In the genomic region with DNA sequence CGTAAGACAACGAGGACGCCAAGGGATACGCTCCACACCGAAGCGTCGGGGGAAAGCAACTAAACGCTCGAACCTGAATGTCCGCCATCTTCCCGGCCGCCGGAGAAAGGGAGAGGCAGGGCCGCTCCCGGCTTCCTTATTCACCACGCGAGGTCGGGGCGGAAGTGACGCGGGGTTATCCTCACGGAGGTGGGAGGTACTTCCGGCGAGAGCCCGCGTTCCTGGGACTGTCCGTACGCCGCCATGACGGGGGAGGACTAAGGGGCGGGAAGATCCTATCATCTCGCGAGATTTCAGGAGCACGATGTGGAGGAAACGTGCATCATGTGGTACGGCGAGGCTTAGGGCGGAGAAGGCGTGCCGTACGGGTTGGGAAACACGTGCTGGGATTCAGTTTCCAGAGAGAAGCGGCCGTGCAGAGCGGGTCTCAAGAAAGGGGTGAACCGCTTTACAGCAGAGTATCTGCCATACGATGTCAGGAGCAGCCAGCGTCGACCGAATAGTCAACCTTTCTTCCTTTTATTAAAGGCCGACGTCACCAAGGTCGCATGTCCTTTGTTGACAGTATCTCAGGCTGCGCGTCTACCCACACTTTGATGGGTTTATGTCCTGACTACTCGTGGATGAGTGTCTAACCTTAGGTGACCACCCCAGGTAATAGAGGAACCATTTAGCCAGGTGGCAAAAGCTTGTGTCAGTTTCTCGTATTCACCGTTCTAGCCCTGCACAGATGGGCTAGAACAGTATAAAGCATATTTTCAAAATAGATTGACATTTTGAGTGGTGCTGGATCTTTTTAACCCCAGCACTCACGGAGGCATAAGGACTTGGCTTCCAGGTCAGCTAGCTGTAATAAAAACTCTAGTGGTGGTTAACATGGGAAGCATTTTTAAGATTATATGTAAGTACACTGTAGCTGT, we compare ENCODE assay signal across 8 mouse cellular contexts. TPM values are rescaled to one million over a fixed set of nuclear protein-coding genes. Genes with fewer than 3 reads are reported as not detected.
DNase-seq lines count a peak whose midpoint lies in the region; ATAC-seq lines count a peak whose summit lies in the region.

A gene (minus strand): TSS at position 216 of the 920 bp plus-strand sequence.

- H3K9me3 ChIP-seq in hindbrain, embryonic 11.5 days (ENCODE audit: control insufficient read depth, low read length): no peaks in the 10 kb centered on the region

- H3K27ac ChIP-seq in hindbrain, embryonic 11.5 days (ENCODE audit: low read depth, low read length): peak within 1 kb of the TSS; percentile 87

- H3K4me2 ChIP-seq in hindbrain, embryonic 11.5 days (replicated peaks; ENCODE audit: low read depth, low read length): peak within 1 kb of the TSS; percentile 83

- H3K4me3 ChIP-seq in hindbrain, embryonic 11.5 days (ENCODE audit: low read depth, low read length): peak within 1 kb of the TSS; percentile 69

- peak; percentile 82 for ATAC-seq in hindbrain, embryonic 11.5 days (ENCODE audit: low FRiP score)

- H3K36me3 ChIP-seq in hindbrain, embryonic 11.5 days (ENCODE audit: control insufficient read depth, insufficient read depth, low read length): peaks cover 47% of the 10 kb centered on the region

- DNase-seq in Muller cell, postnatal 12 days (ENCODE audit: inconsistent ontology term): peak; percentile 99
- peak; percentile 99 for DNase-seq in cerebellum, adult 9-11 months
- DNase-seq in frontal cortex, adult 2 months (ENCODE audit: extremely low spot score in 1 of 2, low spot score in 1 of 2): peak; percentile 97 to 99
- peak; percentile 100 for DNase-seq in hindbrain, embryonic 11.5 days (ENCODE audit: low spot score)
- peak; percentile 98 to 99 for DNase-seq in layer of hippocampus, postnatal 10 days (ENCODE audit: low spot score in 2 of 2)
- peak; percentile 100 for DNase-seq in lung, postnatal 10 days
- peak; percentile 97 for DNase-seq in ovary, postnatal 36 days (ENCODE audit: low spot score)
- peak; percentile 98 for DNase-seq in thymus, postnatal 25 days

- no peaks in the 10 kb centered on the region for H3K27me3 ChIP-seq in hindbrain, embryonic 11.5 days (ENCODE audit: control insufficient read depth, insufficient read depth, low read length)

- under 1% methylated on average over 59 of the region's 59 CpGs for WGBS in hindbrain, embryonic 11.5 days

- peak within 1 kb of the TSS; percentile 83 for H3K9ac ChIP-seq in hindbrain, embryonic 11.5 days (ENCODE audit: low read depth, low read length)

- H3K4me1 ChIP-seq in hindbrain, embryonic 11.5 days (replicated peaks; ENCODE audit: control insufficient read depth, insufficient read depth, low read length): peaks cover 8% of the 10 kb centered on the region

RNA-seq across cellular contexts. Expression of the gene that starts here (rescaled TPM):
- 383 and 419 TPM in 2 replicates for polyA plus RNA-seq in frontal cortex, adult 2 months (2012; rRNA removed)
- 1,346 and 1,389 TPM in 2 replicates for polyA plus RNA-seq in hindbrain, embryonic 11.5 days (2014; fragmentation: Nextera tagmentation; extraction: Ambion mirVana)
- total RNA-seq in layer of hippocampus, postnatal 10 days (2021): 100 to 1,000 TPM; 456 to 554 TPM

Comparison
In these comparisons a context has a peak if more than half of its experiments do, and no peak if none do; other contexts are left out.
1. Peak in every context shown above with its lines: DNase-seq, ATAC-seq, H3K4me3 ChIP-seq and H3K27ac ChIP-seq.